ENCODE assay signal across 11 mouse cellular contexts in genomic region chr4:153439031-153439430, GRCm38 (mm10). TPM values are rescaled to one million over a fixed set of nuclear protein-coding genes. Genes with fewer than 3 reads are reported as not detected.
A peak's percentile ranks its signal among the peaks of the same experiment; 100 is the strongest.
DNase-seq lines count a peak whose midpoint lies in the region; ATAC-seq and TF ChIP-seq lines count a peak whose summit lies in the region.
"Had no signal": no experiment of that assay in that cellular context is flagged by ENCODE, and none has a peak within 500 bp of the region (broad histone marks: within the 10 kb centered on the region; RNA-seq: fewer than 3 reads in every experiment).

No protein-coding gene starts in this region.

- H3K9ac ChIP-seq in hindbrain, postnatal 0 days (replicated peaks; ENCODE audit: low read length), result no peak overlapping the region
- H3K9ac ChIP-seq: forebrain, embryonic 15.5 days had no signal

- H3K27ac ChIP-seq in hindbrain, postnatal 0 days, result peak overlapping the region; percentile 37; the same call in 1 of the 2 replicates

- no peaks in the 10 kb centered on the region; the same call in 1 of the 2 replicates for H3K4me1 ChIP-seq in megakaryocyte, embryonic 14.5 days
- H3K4me1 ChIP-seq in hindbrain, postnatal 0 days (ENCODE audit: insufficient read depth, low read length), result peaks cover 18% of the 10 kb centered on the region

- intact Hi-C loops in left cerebral cortex, postnatal 14 days (cut with DNase I), result no loop called here

- peak; percentile 46 for DNase-seq in hindbrain, postnatal 0 days (ENCODE audit: low spot score)
- peak; percentile 87 to 90 for DNase-seq in left cerebral cortex, postnatal 14 days (ENCODE audit: low spot score in 2 of 2)
- peak; percentile 68 for DNase-seq in right cerebral cortex, postnatal 4 days
- DNase-seq in cerebellum, adult 8-10 months, result no peak
- DNase-seq in adrenal gland, adult 2 months, result no peak

- no peak for TF ChIP-seq CTCF in hindbrain, postnatal 0 days (IDR thresholded peaks at IDR 0.05; ENCODE audit: low read depth)

- 15% methylated on average over 12 of the region's 12 CpGs for WGBS in hindbrain, postnatal 0 days

- H3K9me3 ChIP-seq in megakaryocyte, embryonic 14.5 days, result peaks cover 99% of the 10 kb centered on the region
- no peaks in the 10 kb centered on the region for H3K9me3 ChIP-seq in hindbrain, postnatal 0 days (ENCODE audit: low read length)
- H3K9me3 ChIP-seq: forebrain, embryonic 15.5 days had no signal

- no peaks in the 10 kb centered on the region for H3K36me3 ChIP-seq in megakaryocyte, embryonic 14.5 days (replicated peaks; ENCODE audit: low read length)
- no peaks in the 10 kb centered on the region for H3K36me3 ChIP-seq in hindbrain, postnatal 0 days (ENCODE audit: insufficient read depth, low read length)
- H3K36me3 ChIP-seq: forebrain, embryonic 15.5 days had no signal

- ATAC-seq in megakaryocyte, adult 5-6 weeks (ENCODE audit: poor library complexity, severe bottlenecking), result no peak
- ATAC-seq in hindbrain, postnatal 0 days, result 0 out of 2 replicates have a peak, but pooled peaks have one; percentile 18
- ATAC-seq in monocyte, adult 5-6 weeks (replicated peaks; ENCODE audit: insufficient number of reproducible peaks, low FRiP score, low TSS enrichment, poor library complexity, severe bottlenecking), result no peak
- ATAC-seq: forebrain, embryonic 15.5 days had no signal

- H3K27me3 ChIP-seq in megakaryocyte, embryonic 14.5 days (replicated peaks), result no peaks in the 10 kb centered on the region
- no peaks in the 10 kb centered on the region for H3K27me3 ChIP-seq in hindbrain, postnatal 0 days (ENCODE audit: insufficient read depth, low read length)
- H3K27me3 ChIP-seq: forebrain, embryonic 15.5 days had no signal

- 0 out of 2 replicates have a peak overlapping the region, but pooled peaks have one; percentile 7 for H3K4me2 ChIP-seq in hindbrain, postnatal 0 days (ENCODE audit: low read depth, low read length)
- H3K4me2 ChIP-seq: forebrain, embryonic 15.5 days had no signal

- peak overlapping the region; percentile 56 for H3K4me3 ChIP-seq in megakaryocyte, embryonic 14.5 days (replicated peaks)
- no peak overlapping the region for H3K4me3 ChIP-seq in hindbrain, postnatal 0 days (ENCODE audit: low read length)
- H3K4me3 ChIP-seq: forebrain, embryonic 15.5 days had no signal

RNA-seq across cellular contexts. Expression of gene Ajap1, which starts 43.6 kb away (rescaled TPM):
- 0.34 TPM in 1 of 2 replicates, not detected in the other for polyA plus RNA-seq in megakaryocyte, embryonic 14.5 days (2012; ENCODE audit: insufficient read depth, low replicate concordance)
- total RNA-seq in megakaryocyte, adult 5-6 weeks (2015), result not detected in 2 replicates
- not detected in 2 replicates for total RNA-seq in megakaryocyte, adult 5-6 weeks (2017)
- total RNA-seq in hindbrain, postnatal 0 days (2014; rRNA removed), result 81.0 and 86.2 TPM in 2 replicates
- polyA plus RNA-seq in hindbrain, postnatal 0 days (2015; fragmentation: Nextera tagmentation; extraction: Ambion mirVana), result 32.0 and 32.2 TPM in 2 replicates
- total RNA-seq in left cerebral cortex, postnatal 14 days (2021), result 10 to 100 TPM; 55.6 to 59.1 TPM
- total RNA-seq in monocyte, adult 5-6 weeks (2017), result not detected in 3 replicates
- total RNA-seq in adrenal gland, adult 2 months (2021), result 1 to 10 TPM; 1.4 to 9.9 TPM
- polyA plus RNA-seq in adrenal gland, adult 2 months (2012; rRNA removed), result 8.2 and 9.0 TPM in 2 replicates
- total RNA-seq: liver, adult 2 months; megakaryocyte-erythroid progenitor cell, adult 5-6 weeks had no signal

Comparison
In these comparisons a context has a peak if more than half of its experiments do, and no peak if none do; other contexts are left out.
1. DNase-seq: peak in hindbrain, postnatal 0 days (single experiment), left cerebral cortex, postnatal 14 days (2 of 2) and right cerebral cortex, postnatal 4 days (single experiment); none in cerebellum, adult 8-10 months (single experiment) and adrenal gland, adult 2 months (single experiment).